ENCODE assay signal across 25 mouse cellular contexts in genomic region chr2:135296184-135296769, GRCm38 (mm10).
DNase-seq lines count a peak whose midpoint lies in the region; ATAC-seq and TF ChIP-seq lines count a peak whose summit lies in the region.
"Had no signal": no experiment of that assay in that cellular context is flagged by ENCODE, and none has a peak within 500 bp of the region (broad histone marks: within the 10 kb centered on the region; RNA-seq: fewer than 3 reads in every experiment).

No protein-coding gene starts in this region.

- TF ChIP-seq EP300 in liver, postnatal 0 days (IDR thresholded peaks at IDR 0.05; ENCODE audit: low read depth): no peak

- peak overlapping the region; percentile 50 for H3K27ac ChIP-seq in liver, embryonic 16.5 days (ENCODE audit: low read length)
- no peak overlapping the region for H3K27ac ChIP-seq in liver, embryonic 11.5 days (ENCODE audit: low read depth, low read length)
- peak overlapping the region; percentile 9; the same call in 1 of the 2 replicates for H3K27ac ChIP-seq in liver, postnatal 0 days (ENCODE audit: low read depth)
- no peak overlapping the region for H3K27ac ChIP-seq in midbrain, embryonic 14.5 days (replicated peaks; ENCODE audit: low read depth, low read length)
- H3K27ac ChIP-seq: embryonic facial prominence, embryonic 12.5 days; embryonic facial prominence, embryonic 15.5 days; hindbrain, embryonic 13.5 days had no signal

- no peak overlapping the region for H3K4me2 ChIP-seq in liver, embryonic 16.5 days (ENCODE audit: low read depth, low read length)
- H3K4me2 ChIP-seq in liver, embryonic 11.5 days: no peak overlapping the region
- H3K4me2 ChIP-seq in liver, postnatal 0 days (ENCODE audit: low read depth, low read length): no peak overlapping the region; the same call in 1 of the 2 replicates
- H3K4me2 ChIP-seq in midbrain, embryonic 14.5 days (ENCODE audit: low read length): no peak overlapping the region
- H3K4me2 ChIP-seq: embryonic facial prominence, embryonic 12.5 days; embryonic facial prominence, embryonic 15.5 days; heart, embryonic 11.5 days; hindbrain, embryonic 13.5 days had no signal

- no peaks in the 10 kb centered on the region for H3K9me3 ChIP-seq in liver, embryonic 16.5 days (replicated peaks; ENCODE audit: control insufficient read depth, low read length)
- no peaks in the 10 kb centered on the region for H3K9me3 ChIP-seq in liver, embryonic 11.5 days (ENCODE audit: control insufficient read depth, low read length)
- no peaks in the 10 kb centered on the region for H3K9me3 ChIP-seq in liver, postnatal 0 days (ENCODE audit: low read length)
- H3K9me3 ChIP-seq in midbrain, embryonic 14.5 days (ENCODE audit: control insufficient read depth, low read length): no peaks in the 10 kb centered on the region
- H3K9me3 ChIP-seq: embryonic facial prominence, embryonic 12.5 days; embryonic facial prominence, embryonic 15.5 days; hindbrain, embryonic 13.5 days had no signal

- no peak for TF ChIP-seq CTCF in liver, postnatal 0 days (IDR thresholded peaks at IDR 0.05; ENCODE audit: low read depth)

- H3K4me1 ChIP-seq in liver, embryonic 16.5 days (ENCODE audit: control insufficient read depth, low read depth, low read length): no peaks in the 10 kb centered on the region
- H3K4me1 ChIP-seq in liver, embryonic 11.5 days (replicated peaks; ENCODE audit: control insufficient read depth, insufficient read depth, low read length): no peaks in the 10 kb centered on the region
- no peaks in the 10 kb centered on the region; the same call in 1 of the 2 replicates for H3K4me1 ChIP-seq in liver, postnatal 0 days (ENCODE audit: insufficient read depth)
- H3K4me1 ChIP-seq in midbrain, embryonic 14.5 days (ENCODE audit: control insufficient read depth, insufficient read depth, low read length): peaks cover 11% of the 10 kb centered on the region; the same call in 1 of the 2 replicates
- H3K4me1 ChIP-seq: embryonic facial prominence, embryonic 12.5 days; embryonic facial prominence, embryonic 15.5 days had no signal

- no peaks in the 10 kb centered on the region for H3K27me3 ChIP-seq in liver, embryonic 16.5 days (ENCODE audit: control insufficient read depth, insufficient read depth, low read depth, low read length)
- no peaks in the 10 kb centered on the region for H3K27me3 ChIP-seq in liver, embryonic 11.5 days (replicated peaks; ENCODE audit: control insufficient read depth, insufficient read depth, low read length)
- H3K27me3 ChIP-seq in liver, postnatal 0 days (ENCODE audit: insufficient read depth, low read length): no peaks in the 10 kb centered on the region
- no peaks in the 10 kb centered on the region for H3K27me3 ChIP-seq in midbrain, embryonic 14.5 days (ENCODE audit: control insufficient read depth, insufficient read depth, low read length)
- H3K27me3 ChIP-seq: CH12.LX; embryonic facial prominence, embryonic 12.5 days; embryonic facial prominence, embryonic 15.5 days; hindbrain, embryonic 13.5 days had no signal

- no peaks in the 10 kb centered on the region for H3K36me3 ChIP-seq in liver, embryonic 16.5 days (ENCODE audit: control insufficient read depth, insufficient read depth)
- H3K36me3 ChIP-seq in liver, embryonic 11.5 days (ENCODE audit: control insufficient read depth, insufficient read depth, low read length): no peaks in the 10 kb centered on the region
- H3K36me3 ChIP-seq in liver, postnatal 0 days (replicated peaks; ENCODE audit: insufficient read depth, low read length): no peaks in the 10 kb centered on the region
- H3K36me3 ChIP-seq in midbrain, embryonic 14.5 days (ENCODE audit: control insufficient read depth, insufficient read depth, low read length): no peaks in the 10 kb centered on the region
- H3K36me3 ChIP-seq: embryonic facial prominence, embryonic 12.5 days; embryonic facial prominence, embryonic 15.5 days; G1E; hindbrain, embryonic 13.5 days had no signal

- peak; percentile 99 for ATAC-seq in frontal cortex, adult (ENCODE audit: low TSS enrichment)
- ATAC-seq in liver, embryonic 16.5 days (ENCODE audit: low read depth): peak; percentile 74
- ATAC-seq in liver, embryonic 11.5 days (replicated peaks; ENCODE audit: low FRiP score): no peak
- ATAC-seq in liver, postnatal 0 days: peak; percentile 93
- no peak for ATAC-seq in midbrain, embryonic 14.5 days (ENCODE audit: low FRiP score, low TSS enrichment)
- ATAC-seq: forebrain, embryonic 14.5 days; forebrain, postnatal 0 days; hindbrain, embryonic 16.5 days; Patski had no signal

- H3K9ac ChIP-seq in liver, embryonic 16.5 days (ENCODE audit: low read depth, low read length): no peak overlapping the region
- no peak overlapping the region for H3K9ac ChIP-seq in liver, embryonic 11.5 days (ENCODE audit: low read depth, low read length)
- H3K9ac ChIP-seq in liver, postnatal 0 days (replicated peaks): no peak overlapping the region
- H3K9ac ChIP-seq in midbrain, embryonic 14.5 days (replicated peaks; ENCODE audit: low read length): no peak overlapping the region
- H3K9ac ChIP-seq: embryonic facial prominence, embryonic 12.5 days; embryonic facial prominence, embryonic 15.5 days; forebrain, postnatal 0 days; hindbrain, embryonic 13.5 days had no signal

- H3K4me3 ChIP-seq in liver, embryonic 16.5 days (ENCODE audit: low read depth, low read length): no peak overlapping the region
- no peak overlapping the region for H3K4me3 ChIP-seq in liver, embryonic 11.5 days (ENCODE audit: low read depth, low read length)
- H3K4me3 ChIP-seq in liver, postnatal 0 days (ENCODE audit: low read depth, low read length): no peak overlapping the region
- H3K4me3 ChIP-seq in midbrain, embryonic 14.5 days (replicated peaks; ENCODE audit: low read depth, low read length): no peak overlapping the region
- H3K4me3 ChIP-seq: embryonic facial prominence, embryonic 12.5 days; embryonic facial prominence, embryonic 15.5 days; hindbrain, embryonic 13.5 days had no signal

- no peak for DNase-seq in frontal cortex, postnatal 25 days (ENCODE audit: low spot score in 2 of 2)
- DNase-seq in liver, embryonic 11.5 days (ENCODE audit: low spot score): no peak
- peak; percentile 18 for DNase-seq in liver, postnatal 0 days
- no peak for DNase-seq in midbrain, embryonic 14.5 days
- no peak for DNase-seq in layer of hippocampus, postnatal 36 days
- DNase-seq: adrenal gland, postnatal 10 days; adrenal gland, postnatal 36 days; cerebellum, adult 11 months; cerebellum, adult 2 months; cerebellum, adult 9-11 months; cerebellum, postnatal 25 days; forebrain, postnatal 0 days; gastrocnemius, postnatal 10 days; gastrocnemius, postnatal 36 days had no signal

- 61% methylated on average over 8 of the region's 8 CpGs for WGBS in liver, embryonic 16.5 days (ENCODE audit: insufficient replicate concordance)
- 79% methylated on average over 8 of the region's 8 CpGs for WGBS in liver, embryonic 11.5 days
- 61% methylated on average over 8 of the region's 8 CpGs for WGBS in liver, postnatal 0 days (ENCODE audit: insufficient replicate concordance)
- WGBS in midbrain, embryonic 14.5 days: 94% methylated on average over 8 of the region's 8 CpGs

Comparison
In these comparisons a context has a peak if more than half of its experiments do, and no peak if none do; other contexts are left out.
1. ATAC-seq: peak in frontal cortex, adult (single experiment), liver, embryonic 16.5 days (single experiment) and liver, postnatal 0 days (single experiment); none in liver, embryonic 11.5 days (single experiment) and midbrain, embryonic 14.5 days (single experiment).
2. H3K27ac ChIP-seq: peak in liver, embryonic 16.5 days (single experiment) and liver, postnatal 0 days (single experiment); none in liver, embryonic 11.5 days (single experiment) and midbrain, embryonic 14.5 days (single experiment).